In the genomic region with DNA sequence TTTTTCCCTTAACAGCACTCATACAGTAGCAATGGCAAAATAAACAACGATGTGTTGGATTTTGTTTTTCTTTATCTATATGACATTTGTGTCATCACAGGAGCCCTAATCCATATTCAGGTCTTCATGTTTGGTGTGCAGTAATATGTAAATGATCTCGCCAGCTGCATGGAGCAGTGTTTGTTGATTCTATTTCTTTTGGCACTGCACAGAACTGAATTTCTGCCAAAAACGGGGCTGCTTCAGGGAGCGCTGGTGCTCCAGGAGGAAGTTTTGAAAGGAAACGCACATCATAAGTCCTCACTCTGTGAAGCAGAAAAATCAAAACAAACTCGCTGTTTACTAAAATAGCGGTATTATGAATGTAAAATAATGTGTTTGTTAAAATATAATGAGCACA, we compare ENCODE assay signal across 8 mouse cellular contexts.
DNase-seq lines count a peak whose midpoint lies in the region; ATAC-seq and TF ChIP-seq lines count a peak whose summit lies in the region.

No protein-coding gene starts in this region.

- peak in 1 of 2 experiments; percentile 29 for DNase-seq in heart, adult 2 months
- DNase-seq in heart, postnatal 25 days (ENCODE audit: low spot score) = no peak
- DNase-seq in hindbrain, embryonic 14.5 days (ENCODE audit: low spot score) = peak; percentile 80
- peak; percentile 23 to 40 for DNase-seq in left cerebral cortex, adult 2 months (ENCODE audit: extremely low spot score in 1 of 2, low spot score in 2 of 2)
- DNase-seq in right cerebral cortex, postnatal 25 days = peak; percentile 20
- DNase-seq in testis, postnatal 10 days (ENCODE audit: low spot score) = no peak
- DNase-seq in thymus, adult 18-20 months = no peak

- no peak for TF ChIP-seq POLR2A in heart, adult 2 months (IDR thresholded peaks at IDR 0.05; ENCODE audit: insufficient read depth, low read depth, low read length)

- WGBS in heart, adult 2 months = 27% methylated on average over 7 of the region's 7 CpGs
- 28% methylated on average over 7 of the region's 7 CpGs for WGBS in forebrain, embryonic 12.5 days
- 41% methylated on average over 7 of the region's 7 CpGs for WGBS in hindbrain, embryonic 14.5 days

- peak overlapping the region; percentile 38 for H3K4me3 ChIP-seq in heart, adult 2 months
- no peak overlapping the region for H3K4me3 ChIP-seq in forebrain, embryonic 12.5 days (replicated peaks)
- no peak overlapping the region for H3K4me3 ChIP-seq in hindbrain, embryonic 14.5 days (replicated peaks; ENCODE audit: low read length)
- peak overlapping the region; percentile 3; the same call in 1 of the 2 replicates for H3K4me3 ChIP-seq in left cerebral cortex, adult 2 months

- H3K4me2 ChIP-seq in forebrain, embryonic 12.5 days = peak overlapping the region; percentile 44
- peak overlapping the region; percentile 28 for H3K4me2 ChIP-seq in hindbrain, embryonic 14.5 days (replicated peaks)

- peak overlapping the region; percentile 65 for H3K27ac ChIP-seq in heart, adult 2 months
- H3K27ac ChIP-seq in forebrain, embryonic 12.5 days = peak overlapping the region; percentile 80
- H3K27ac ChIP-seq in hindbrain, embryonic 14.5 days = peak overlapping the region; percentile 75
- H3K27ac ChIP-seq in left cerebral cortex, adult 2 months = peak overlapping the region; percentile 58; the same call in 1 of the 2 replicates

- H3K36me3 ChIP-seq in heart, adult 2 months (ENCODE audit: control insufficient read depth, insufficient read depth, low read length) = peaks cover 5% of the 10 kb centered on the region
- H3K36me3 ChIP-seq in forebrain, embryonic 12.5 days (replicated peaks) = 0 out of 2 replicates have a peak, but pooled peaks cover 4% of the 10 kb centered on the region
- no peaks in the 10 kb centered on the region for H3K36me3 ChIP-seq in hindbrain, embryonic 14.5 days (replicated peaks; ENCODE audit: control insufficient read depth, insufficient read depth)

- peaks cover 1% of the 10 kb centered on the region for H3K4me1 ChIP-seq in heart, adult 2 months (ENCODE audit: control insufficient read depth, insufficient read depth, low read length)
- peaks cover 27% of the 10 kb centered on the region for H3K4me1 ChIP-seq in forebrain, embryonic 12.5 days
- peaks cover 26% of the 10 kb centered on the region for H3K4me1 ChIP-seq in hindbrain, embryonic 14.5 days (replicated peaks; ENCODE audit: control insufficient read depth, insufficient read depth, low read length)

- H3K79me2 ChIP-seq in heart, adult 2 months (replicated peaks; ENCODE audit: control insufficient read depth, insufficient read depth, low read length) = no peaks in the 10 kb centered on the region

- 0 out of 2 replicates have a peak, but pooled peaks cover 6% of the 10 kb centered on the region for H3K9me3 ChIP-seq in forebrain, embryonic 12.5 days
- H3K9me3 ChIP-seq in hindbrain, embryonic 14.5 days (ENCODE audit: control insufficient read depth, low read length) = no peaks in the 10 kb centered on the region

- no peak for TF ChIP-seq CTCF in heart, adult 2 months (IDR thresholded peaks at IDR 0.05)
- no peak for TF ChIP-seq CTCF in left cerebral cortex, adult 2 months (IDR thresholded peaks at IDR 0.05)

- H3K9ac ChIP-seq in heart, adult 2 months (ENCODE audit: low read depth, low read length) = no peak overlapping the region
- no peak overlapping the region for H3K9ac ChIP-seq in forebrain, embryonic 12.5 days
- 0 out of 2 replicates have a peak overlapping the region, but pooled peaks have one; percentile 12 for H3K9ac ChIP-seq in hindbrain, embryonic 14.5 days

- H3K27me3 ChIP-seq in heart, adult 2 months (ENCODE audit: control insufficient read depth, insufficient read depth, low read length) = no peaks in the 10 kb centered on the region
- no peaks in the 10 kb centered on the region for H3K27me3 ChIP-seq in forebrain, embryonic 12.5 days
- no peaks in the 10 kb centered on the region for H3K27me3 ChIP-seq in hindbrain, embryonic 14.5 days (ENCODE audit: control insufficient read depth, insufficient read depth, low read length)

- peak; percentile 72; the same call in 1 of the 2 replicates for ATAC-seq in forebrain, embryonic 12.5 days (ENCODE audit: low FRiP score)
- peak; percentile 69; the same call in 1 of the 2 replicates for ATAC-seq in hindbrain, embryonic 14.5 days (ENCODE audit: low FRiP score)

- TF ChIP-seq EP300 in heart, adult 2 months (IDR thresholded peaks at IDR 0.05; ENCODE audit: insufficient read depth, low read depth, low read length) = no peak

- intact Hi-C loops in heart, adult 2 months (cut with DNase I) = no loop called here
- intact Hi-C loops in heart, postnatal 25 days (cut with DNase I) = no loop called here
- intact Hi-C loops in left cerebral cortex, adult 2 months (cut with DNase I) = no loop called here

Comparison
In these comparisons a context has a peak if more than half of its experiments do, and no peak if none do; other contexts are left out.
1. DNase-seq: peak in hindbrain, embryonic 14.5 days (single experiment), left cerebral cortex, adult 2 months (2 of 2) and right cerebral cortex, postnatal 25 days (single experiment); none in heart, postnatal 25 days (single experiment), testis, postnatal 10 days (single experiment) and thymus, adult 18-20 months (0 of 2).
2. H3K4me3 ChIP-seq: peak in heart, adult 2 months (single experiment) and left cerebral cortex, adult 2 months (single experiment); none in forebrain, embryonic 12.5 days (single experiment) and hindbrain, embryonic 14.5 days (single experiment).
3. Peak in every context shown above with its lines, with median percentiles within 50 percentile points of each other: H3K27ac ChIP-seq.